Mouse (Mus musculus) CD8-positive naive resting alpha-beta T cell, adult 2 months (primary cell): ENCODE measurements around the gene Capns1.
"Not testable (repeated sequence)": the region's sequence is repeated elsewhere in the genome, so short reads cannot be mapped to it uniquely, and the experiment has no call there.

Experiments used
- DNase-seq, 2 experiments: peaks; one replicate each; pipeline ENCODE4 v3.0.0; 2022; ENCODE audit warnings: low read depth in 2 of 2, low spot score in 2 of 2

Capns1 gene

GRCm38 (mm10) chr7:30198481-30198971 is at the start of gene Capns1:
Capns1 (minus strand) TSS chr7:30198811.
- DNase-seq: peak; percentile 55 to 75

DNA sequence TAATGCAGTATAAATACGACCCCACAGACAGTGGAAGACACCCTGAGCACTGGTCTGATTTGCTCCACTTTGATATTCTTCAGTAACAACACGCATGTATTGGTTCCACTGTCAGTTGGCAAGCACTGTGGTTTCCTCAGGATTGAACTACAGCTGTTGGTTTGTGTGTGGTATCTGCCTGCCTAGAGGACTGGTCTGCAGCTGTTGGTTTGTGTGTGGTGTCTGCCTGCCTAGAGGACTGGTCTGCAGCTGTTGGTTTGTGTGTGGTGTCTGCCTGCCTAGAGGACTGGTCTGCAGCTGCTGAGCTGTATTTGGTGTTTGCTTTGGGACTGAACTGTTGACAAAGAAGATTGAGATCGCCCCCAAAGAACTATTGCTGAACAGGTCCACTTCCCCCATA is 38.8 kb upstream of the Capns1 start:
- not testable (repeated sequence) for DNase-seq

GRCm38 (mm10) chr7:30235625-30236024 is 37.0 kb upstream of the Capns1 start, which contains the start of gene Ovol3:
Ovol3 (minus strand) TSS chr7:30235725.
- DNase-seq: no peak

- no peak for DNase-seq
These were observed 36.5 kb upstream of the Capns1 start for GRCm38 (mm10) chr7:30235091-30235490.

GRCm38 (mm10) chr7:30234276-30234858 is 35.8 kb upstream of the Capns1 start:
- DNase-seq: no peak

GRCm38 (mm10) chr7:30233387-30233786 is 34.8 kb upstream of the Capns1 start:
- DNase-seq: no peak

GRCm38 (mm10) chr7:30232631-30233148 is 34.1 kb upstream of the Capns1 start:
- DNase-seq: peak; percentile 13 to 51

- DNase-seq: peak; percentile 85 to 92
These were observed 33.3 kb upstream of the Capns1 start, which contains the start of the genes Polr2i and Tbcb for GRCm38 (mm10) chr7:30231669-30232454. Polr2i (plus strand) TSS chr7:30231948. Tbcb (minus strand) TSS chr7:30232272.

- no peak for DNase-seq
These were observed 32.7 kb upstream of the Capns1 start for GRCm38 (mm10) chr7:30231328-30231668.

- DNase-seq: no peak
These were observed 25.6 kb upstream of the Capns1 start for GRCm38 (mm10) chr7:30224206-30224605.

DNA sequence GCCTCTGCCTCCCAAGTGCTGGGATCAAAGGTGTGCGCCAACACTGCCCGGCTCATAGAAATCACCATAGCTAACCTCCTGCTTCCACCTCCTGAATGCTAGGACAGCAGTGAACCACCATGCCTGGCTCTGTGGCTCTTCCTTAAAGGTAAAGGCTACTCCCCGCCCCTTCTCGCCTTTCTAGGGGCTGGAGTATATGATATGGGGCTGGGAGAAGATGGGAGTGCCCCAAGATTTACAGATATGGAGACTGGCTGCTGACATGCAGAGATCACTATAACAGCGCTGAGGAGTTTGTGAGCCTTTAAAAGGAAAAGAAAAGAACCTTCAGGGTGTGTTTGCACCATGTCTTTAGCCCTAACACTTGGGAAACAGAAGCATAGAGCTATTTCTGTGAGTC is 23.6 kb upstream of the Capns1 start:
- no peak for DNase-seq

DNA sequence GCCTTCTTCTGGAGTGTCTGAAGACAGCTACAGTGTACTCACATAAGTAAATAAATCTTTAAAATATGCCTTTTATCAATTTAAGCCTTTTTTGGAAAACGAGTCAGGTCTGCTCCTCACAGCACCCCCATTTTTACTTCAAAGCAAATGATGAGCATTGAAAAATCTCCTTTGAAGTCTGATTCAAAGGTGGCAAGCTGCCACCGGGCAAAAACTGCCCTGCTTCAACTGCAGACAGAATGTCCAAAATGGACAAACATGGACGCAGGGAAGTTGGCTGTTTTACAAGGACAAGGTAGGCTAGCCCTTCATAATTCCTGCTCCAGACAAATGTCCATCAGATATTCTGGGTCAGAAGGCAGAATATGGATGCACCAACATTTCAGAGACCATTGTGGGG is 22.8 kb upstream of the Capns1 start:
- DNase-seq: no peak

- DNase-seq: no peak
These were observed 21.4 kb upstream of the Capns1 start for GRCm38 (mm10) chr7:30220008-30220356.

GRCm38 (mm10) chr7:30219293-30220007 is 20.8 kb upstream of the Capns1 start:
- DNase-seq: no peak

- no peak for DNase-seq
These were observed 18.7 kb upstream of the Capns1 start for GRCm38 (mm10) chr7:30217277-30217676.

- DNase-seq: peak; percentile 50 to 57
These were observed 18.1 kb upstream of the Capns1 start for GRCm38 (mm10) chr7:30216723-30217151.

DNA sequence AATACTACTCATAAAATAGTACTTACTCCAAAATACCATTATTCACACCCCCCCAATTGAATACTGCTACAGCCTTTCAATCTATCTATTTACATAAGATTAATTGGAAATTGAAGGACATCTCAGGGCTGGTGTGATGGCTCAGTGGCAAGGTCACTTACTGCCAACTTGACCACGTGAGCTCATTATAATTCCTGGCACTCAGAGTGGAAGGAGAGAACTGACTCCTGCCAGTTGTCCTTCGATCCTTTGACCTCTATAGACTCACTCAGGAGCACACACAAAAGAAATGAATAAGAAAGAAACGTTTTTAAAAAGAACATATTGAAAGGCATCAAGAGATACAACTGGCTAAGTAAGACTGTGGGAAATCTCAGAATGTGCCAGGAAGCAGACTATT is 17.3 kb upstream of the Capns1 start:
- DNase-seq: no peak

GRCm38 (mm10) chr7:30213881-30214280 is 15.3 kb upstream of the Capns1 start:
- no peak for DNase-seq

DNA sequence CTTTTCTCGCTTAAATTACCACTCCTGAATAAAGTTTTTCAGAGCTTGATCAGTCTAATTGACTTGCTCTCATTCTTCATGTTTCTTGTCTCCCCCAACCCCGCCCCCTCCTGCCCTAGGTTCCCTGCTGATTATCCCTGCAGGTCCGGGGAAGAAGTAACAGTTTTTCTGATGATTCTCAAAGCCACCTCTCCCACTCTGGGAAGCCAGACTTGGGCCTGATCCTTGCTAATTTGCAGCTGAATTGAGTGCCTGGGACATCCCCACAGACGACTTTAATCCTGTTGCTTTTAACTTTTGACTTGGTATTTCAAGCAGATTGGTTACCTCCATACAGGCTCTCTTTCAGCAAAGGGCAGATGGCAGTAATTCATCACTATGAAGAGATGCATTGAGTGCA is 12.4 kb upstream of the Capns1 start:
- no peak for DNase-seq

GRCm38 (mm10) chr7:30206364-30206763 is 7.8 kb upstream of the Capns1 start:
- DNase-seq: not testable (repeated sequence)

DNA sequence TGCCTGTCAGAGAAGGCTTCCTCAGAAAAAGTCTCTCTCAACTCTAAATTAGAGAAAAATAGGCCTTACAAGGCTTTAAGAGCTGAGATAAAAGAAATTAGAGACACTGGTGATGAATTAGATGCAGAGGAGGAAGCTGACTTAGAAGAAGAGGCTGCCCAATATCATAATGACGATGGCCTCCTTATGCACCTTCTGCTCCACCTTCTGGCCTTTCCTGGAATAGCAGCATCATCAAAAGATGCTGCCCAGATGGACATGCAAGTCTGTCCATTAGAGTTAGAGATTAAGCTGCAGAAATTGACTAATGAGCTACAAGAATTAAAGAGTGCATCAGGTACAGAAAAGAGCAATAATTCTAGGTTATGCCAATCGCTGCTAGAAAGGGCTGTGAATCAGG is 6.8 kb upstream of the Capns1 start:
- DNase-seq: peak; percentile 18 to 41

DNA sequence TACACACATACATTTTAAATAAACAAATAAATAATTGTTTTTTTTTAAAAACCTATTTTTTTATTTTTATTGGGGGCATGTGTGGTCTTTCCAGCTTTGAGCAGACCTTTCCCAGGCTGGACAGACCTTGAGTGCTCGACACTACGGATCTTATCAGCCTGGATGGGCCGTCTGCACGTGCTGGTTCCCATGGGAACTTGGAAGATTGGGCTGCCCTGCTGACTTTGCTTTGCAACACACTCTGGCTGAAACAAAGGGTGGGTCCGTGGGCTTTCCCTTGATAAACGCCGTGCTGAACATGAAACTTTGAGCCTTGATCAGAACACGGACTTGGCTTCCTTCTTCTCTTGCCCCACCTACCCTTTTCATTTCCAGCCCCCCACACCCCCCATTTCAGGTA is 5.8 kb upstream of the Capns1 start:
- no peak for DNase-seq
